15 mouse cellular contexts compared by ENCODE assay signal in genomic region chr16:42336610-42337009, GRCm38 (mm10). TPM values are rescaled to one million over a fixed set of nuclear protein-coding genes. Genes with fewer than 3 reads are reported as not detected.
DNase-seq lines count a peak whose midpoint lies in the region; ATAC-seq and TF ChIP-seq lines count a peak whose summit lies in the region.
"Had no signal": no experiment of that assay in that cellular context is flagged by ENCODE, and none has a peak within 500 bp of the region (broad histone marks: within the 10 kb centered on the region; RNA-seq: fewer than 3 reads in every experiment).

No protein-coding gene starts in this region.

- ATAC-seq in forebrain, embryonic 11.5 days (replicated peaks; ENCODE audit: low FRiP score): no peak
- no peak for ATAC-seq in hindbrain, embryonic 16.5 days
- ATAC-seq in midbrain, embryonic 15.5 days (replicated peaks): no peak
- ATAC-seq: CD4-positive, CD25-positive, alpha-beta regulatory T cell, adult 4 months had no signal

- H3K4me3 ChIP-seq in forebrain, embryonic 11.5 days (ENCODE audit: low read depth, low read length): no peak overlapping the region
- H3K4me3 ChIP-seq in hindbrain, embryonic 16.5 days (ENCODE audit: low read length): peak overlapping the region; percentile 69
- peak overlapping the region; percentile 82 for H3K4me3 ChIP-seq in midbrain, embryonic 15.5 days
- H3K4me3 ChIP-seq in layer of hippocampus, adult 2 months: no peak overlapping the region
- H3K4me3 ChIP-seq: kidney, embryonic 15.5 days had no signal

- peaks cover 5% of the 10 kb centered on the region; the same call in 1 of the 2 replicates for H3K4me1 ChIP-seq in forebrain, embryonic 11.5 days (replicated peaks; ENCODE audit: control insufficient read depth, insufficient read depth, low read length)
- H3K4me1 ChIP-seq in hindbrain, embryonic 16.5 days (ENCODE audit: control insufficient read depth, insufficient read depth, low read depth, low read length): peaks cover 22% of the 10 kb centered on the region
- H3K4me1 ChIP-seq in midbrain, embryonic 15.5 days: peaks cover 30% of the 10 kb centered on the region

- no peak for TF ChIP-seq CTCF in layer of hippocampus, adult 2 months (conservative IDR thresholded peaks at IDR 0.05)

- no peaks in the 10 kb centered on the region for H3K36me3 ChIP-seq in forebrain, embryonic 11.5 days (ENCODE audit: control insufficient read depth, insufficient read depth, low read length)
- H3K36me3 ChIP-seq in hindbrain, embryonic 16.5 days (ENCODE audit: control insufficient read depth, insufficient read depth, low read length): no peaks in the 10 kb centered on the region
- H3K36me3 ChIP-seq in midbrain, embryonic 15.5 days (replicated peaks): no peaks in the 10 kb centered on the region
- H3K36me3 ChIP-seq: kidney, embryonic 15.5 days had no signal

- 33% methylated on average over 2 of the region's 2 CpGs for WGBS in forebrain, embryonic 11.5 days
- 28% methylated on average over 2 of the region's 2 CpGs for WGBS in hindbrain, embryonic 16.5 days
- WGBS in midbrain, embryonic 15.5 days: 19% methylated on average over 2 of the region's 2 CpGs

- no peak overlapping the region for H3K9ac ChIP-seq in forebrain, embryonic 11.5 days (ENCODE audit: low read length)
- peak overlapping the region; percentile 10; the same call in 1 of the 2 replicates for H3K9ac ChIP-seq in hindbrain, embryonic 16.5 days (ENCODE audit: low read depth, low read length)
- H3K9ac ChIP-seq in midbrain, embryonic 15.5 days: peak overlapping the region; percentile 81
- H3K9ac ChIP-seq: kidney, embryonic 15.5 days had no signal

- no peak overlapping the region for H3K27ac ChIP-seq in forebrain, embryonic 11.5 days (ENCODE audit: low read depth, low read length)
- no peak overlapping the region; the same call in 1 of the 2 replicates for H3K27ac ChIP-seq in hindbrain, embryonic 16.5 days (ENCODE audit: low read depth, low read length)
- H3K27ac ChIP-seq in midbrain, embryonic 15.5 days: peak overlapping the region; percentile 56; the same call in 1 of the 2 replicates
- H3K27ac ChIP-seq in layer of hippocampus, adult 2 months: no peak overlapping the region
- H3K27ac ChIP-seq: kidney, embryonic 15.5 days had no signal

- H3K9me3 ChIP-seq in forebrain, embryonic 11.5 days (ENCODE audit: control insufficient read depth, low read length): no peaks in the 10 kb centered on the region
- H3K9me3 ChIP-seq in hindbrain, embryonic 16.5 days (ENCODE audit: control insufficient read depth, low read length): no peaks in the 10 kb centered on the region
- H3K9me3 ChIP-seq in midbrain, embryonic 15.5 days: no peaks in the 10 kb centered on the region
- H3K9me3 ChIP-seq: kidney, embryonic 15.5 days had no signal

- DNase-seq in embryo, embryonic 11 days: peak; percentile 67
- peak; percentile 52 for DNase-seq in forebrain, embryonic 11.5 days (ENCODE audit: low spot score)
- no peak for DNase-seq in gastrocnemius, postnatal 25 days
- DNase-seq in gastrocnemius, postnatal 4 days (ENCODE audit: low spot score in 2 of 2): no peak
- DNase-seq in layer of hippocampus, adult 2 months (ENCODE audit: low spot score in 2 of 2): no peak
- DNase-seq in urinary bladder, postnatal 36 days (ENCODE audit: low spot score in 2 of 2): no peak
- DNase-seq: adrenal gland, postnatal 14 days; cerebellum, adult 11-12 months; heart, postnatal 14 days; lung, adult 2 months; thymus, postnatal 4 days had no signal

- H3K27me3 ChIP-seq in forebrain, embryonic 11.5 days (ENCODE audit: control insufficient read depth, insufficient read depth, low read length): no peaks in the 10 kb centered on the region
- no peaks in the 10 kb centered on the region for H3K27me3 ChIP-seq in hindbrain, embryonic 16.5 days (replicated peaks; ENCODE audit: control insufficient read depth, insufficient read depth, low read length)
- no peaks in the 10 kb centered on the region for H3K27me3 ChIP-seq in midbrain, embryonic 15.5 days (replicated peaks)

- H3K4me2 ChIP-seq in forebrain, embryonic 11.5 days (ENCODE audit: low read depth, low read length, severe bottlenecking): no peak overlapping the region
- peak overlapping the region; percentile 57 for H3K4me2 ChIP-seq in hindbrain, embryonic 16.5 days (ENCODE audit: low read length)
- H3K4me2 ChIP-seq in midbrain, embryonic 15.5 days: peak overlapping the region; percentile 48
- H3K4me2 ChIP-seq: kidney, embryonic 15.5 days had no signal

RNA-seq across cellular contexts. Expression of gene Gap43, which starts 3.8 kb away (rescaled TPM):
- 106 and 111 TPM in 2 replicates for polyA plus RNA-seq in forebrain, embryonic 11.5 days (2014; fragmentation: Nextera tagmentation; extraction: Ambion mirVana)
- polyA plus RNA-seq in hindbrain, embryonic 16.5 days (2015; fragmentation: Nextera tagmentation; extraction: Ambion mirVana): 1,585 and 1,771 TPM in 2 replicates
- 1,472 and 1,557 TPM in 2 replicates for polyA plus RNA-seq in midbrain, embryonic 15.5 days (2015; fragmentation: Nextera tagmentation; extraction: Ambion mirVana)
- 1 to 10 TPM in 1 of 2 experiments, under 1 TPM in 1; 0.56 to 1.8 TPM for total RNA-seq in gastrocnemius, postnatal 25 days (2021)
- total RNA-seq in gastrocnemius, postnatal 4 days (2021): 10 to 100 TPM; 26.0 to 29.6 TPM
- 100 to 1,000 TPM; 198 to 210 TPM for total RNA-seq in layer of hippocampus, adult 2 months (2021)
- polyA plus RNA-seq: CD4-positive, CD25-positive, alpha-beta regulatory T cell, adult 4 months had no signal

Comparison
In these comparisons a context has a peak if more than half of its experiments do, and no peak if none do; other contexts are left out.
1. RNA of gene Gap43, which starts 3.8 kb away (total RNA-seq): 198 to 210 TPM in layer of hippocampus, adult 2 months and 26.0 to 29.6 TPM in gastrocnemius, postnatal 4 days; 0.56 to 1.8 TPM in gastrocnemius, postnatal 25 days; every median in the first group is over 4 times any median in the second.
2. DNase-seq: peak in embryo, embryonic 11 days (single experiment) and forebrain, embryonic 11.5 days (single experiment); none in gastrocnemius, postnatal 25 days (single experiment), gastrocnemius, postnatal 4 days (0 of 2), layer of hippocampus, adult 2 months (0 of 2) and urinary bladder, postnatal 36 days (0 of 2).
3. H3K4me3 ChIP-seq: peak in hindbrain, embryonic 16.5 days (single experiment) and midbrain, embryonic 15.5 days (single experiment); none in forebrain, embryonic 11.5 days (single experiment) and layer of hippocampus, adult 2 months (single experiment).